Mouse (Mus musculus) kidney, embryonic 16.5 days (tissue): ENCODE measurements around the gene 1700123O20Rik. TPM values are rescaled to one million over a fixed set of nuclear protein-coding genes. Genes with fewer than 3 reads are reported as not detected.

Experiments
- ATAC-seq: fragments of 200-750 bp; cut with Nextera tagmentation; 2 replicates; pipeline ENCODE4 v1.8.0; 2017; ENCODE audit warnings: moderate TSS enrichment; ENCODE audit not compliant: low FRiP score, low TSS enrichment
- H3K27ac ChIP-seq: fragments of 300-500 bp; sonication (generic); 2 replicates; pipeline ENCODE4 v1.5.1; 2014; ENCODE audit warnings: low read length
- H3K27me3 ChIP-seq: fragments of 300-500 bp; sonication (generic); 2 replicates; pipeline ENCODE4 v1.6.1; 2014; ENCODE audit warnings: low read length, control low read depth, mixed read lengths; ENCODE audit not compliant: insufficient read depth
- H3K36me3 ChIP-seq: fragments of 300-500 bp; sonication (generic); 2 replicates; pipeline ENCODE4 v1.6.1; 2014; ENCODE audit warnings: low read length, control low read depth, mixed read lengths; ENCODE audit not compliant: insufficient read depth
- H3K4me1 ChIP-seq: fragments of 300-500 bp; sonication (generic); 2 replicates; pipeline ENCODE4 v1.6.1; 2014; ENCODE audit warnings: low read length, control low read depth, mixed read lengths; ENCODE audit not compliant: insufficient read depth
- H3K4me2 ChIP-seq: fragments of 300-500 bp; sonication (generic); replicated peaks from 2 replicates; pipeline ENCODE4 v1.6.1; 2014; ENCODE audit warnings: low read depth, low read length
- H3K4me3 ChIP-seq: fragments of 300-500 bp; sonication (generic); 2 replicates; pipeline ENCODE4 v1.5.1; 2014; ENCODE audit warnings: mild to moderate bottlenecking, low read length
- H3K9ac ChIP-seq: fragments of 300-500 bp; sonication (generic); replicated peaks from 2 replicates; pipeline ENCODE4 v1.6.1; 2014; ENCODE audit warnings: low read length
- H3K9me3 ChIP-seq: fragments of 300-500 bp; sonication (generic); 2 replicates; pipeline ENCODE4 v1.6.1; 2016; ENCODE audit warnings: low read length, control low read depth
- WGBS: fragments of 180-500 bp; shearing (Covaris S2); extraction: QIAGEN DNeasy Blood & Tissue Kit; methylation state at CpG from one replicate; pipeline ENCODE4 v1.1.7; 2014; 5-methylcytosine and 5-hydroxymethylcytosine counted together
- polyA plus RNA-seq: library from polyadenylated mRNA; unstranded; fragments of >200 nt; fragmentation: Nextera tagmentation; extraction: Ambion mirVana; gene quantifications from 2 replicates; pipeline ENCODE4 v1.2.1, GENCODE M21; 2015

1700123O20Rik gene
- 90.4 and 91.1 TPM in 2 replicates for polyA plus RNA-seq

DNA sequence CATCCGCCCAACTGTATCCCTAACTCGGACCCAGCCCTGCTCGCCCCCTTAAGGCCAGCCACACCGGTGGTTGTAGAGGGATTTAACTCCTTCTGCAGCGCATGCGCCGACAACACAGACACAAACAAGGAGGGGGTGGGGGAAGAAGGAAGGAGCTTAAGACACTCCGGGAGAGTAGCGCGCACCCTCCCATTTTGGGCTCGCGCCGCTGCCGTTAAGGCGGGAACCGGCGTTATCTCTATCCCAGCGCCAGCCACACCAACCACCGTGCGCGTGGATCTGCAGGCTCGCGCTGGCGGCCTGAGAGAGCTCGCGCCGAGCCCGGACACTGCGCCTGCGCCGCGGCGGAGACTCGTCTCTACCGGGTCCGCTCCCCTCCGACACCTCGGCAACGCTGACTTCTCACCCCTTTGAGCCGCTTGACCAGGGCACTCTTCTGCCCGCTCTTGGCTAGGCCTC lies at the start of gene 1700123O20Rik:
Gene 1700123O20Rik (plus strand): TSS at position 154 of the 459 bp plus-strand sequence.
- Histone ChIP-seq H3K4me2 (peak within 1 kb of the TSS; percentile 86), H3K27ac (peak within 1 kb of the TSS; percentile 98), H3K9ac (peak within 1 kb of the TSS; percentile 98), H3K4me3 (peak within 1 kb of the TSS; percentile 92), H3K4me1 (peaks cover 35% of the 10 kb centered on the region), H3K36me3 (peaks cover 29% of the 10 kb centered on the region), H3K9me3 (no peaks in the 10 kb centered on the region), H3K27me3 (no peaks in the 10 kb centered on the region)
- ATAC-seq: peak; percentile 88
- WGBS: under 1% methylated on average over 41 of the region's 41 CpGs

DNA sequence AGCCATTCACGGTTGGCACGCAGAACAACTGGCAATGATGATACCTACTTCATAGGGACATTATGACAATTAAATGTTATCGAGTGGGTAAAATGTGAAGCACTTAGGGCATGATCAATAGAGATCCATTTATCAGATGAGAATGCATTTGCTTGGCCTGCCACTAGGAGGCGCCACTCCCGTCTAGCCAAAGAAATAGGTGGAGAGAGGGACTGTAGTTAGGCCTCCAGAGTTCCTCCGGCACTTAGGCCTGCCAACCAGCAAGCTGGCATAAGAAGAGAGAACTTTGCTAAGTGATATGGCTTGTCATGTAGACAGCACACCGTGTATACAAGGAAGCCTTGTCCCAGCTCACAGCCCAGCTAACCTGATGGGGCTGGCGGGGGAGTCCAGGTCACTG lies 49.1 kb upstream of the 1700123O20Rik start:
- Histone ChIP-seq H3K27me3 (no peaks in the 10 kb centered on the region), H3K4me1 (peaks cover 15% of the 10 kb centered on the region), H3K36me3 (peaks cover 36% of the 10 kb centered on the region), H3K4me3 (no peak overlapping the region), H3K4me2 (no peak overlapping the region), H3K27ac (no peak overlapping the region), H3K9ac (no peak overlapping the region), H3K9me3 (no peaks in the 10 kb centered on the region)
- no peak for ATAC-seq
- WGBS: 57% methylated on average over 8 of the region's 8 CpGs

DNA sequence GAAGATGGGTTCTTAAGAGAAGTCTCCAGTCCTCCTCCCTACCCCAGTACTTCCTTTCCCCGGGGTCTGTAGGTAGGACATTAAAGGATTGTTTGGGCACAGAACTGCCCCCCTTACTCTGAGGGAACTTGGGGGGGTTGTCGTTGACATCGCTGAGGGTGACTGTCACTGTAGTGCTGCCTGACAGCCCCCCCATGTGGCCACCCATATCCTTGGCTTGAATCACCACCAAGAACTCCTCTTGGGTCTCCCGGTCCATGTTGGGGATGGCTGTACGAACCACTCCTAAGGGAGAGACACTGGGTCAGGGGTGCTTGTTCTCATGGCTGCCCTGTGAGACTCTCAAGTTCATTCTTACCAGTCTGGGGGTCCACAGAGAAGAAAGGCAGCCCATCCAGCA lies 47.8 kb upstream of the 1700123O20Rik start:
- peaks cover 38% of the 10 kb centered on the region for H3K36me3 ChIP-seq
- peaks cover 15% of the 10 kb centered on the region for H3K4me1 ChIP-seq
- no peaks in the 10 kb centered on the region for H3K27me3 ChIP-seq
- H3K9me3 ChIP-seq: no peaks in the 10 kb centered on the region
- H3K4me3 ChIP-seq: no peak overlapping the region
- WGBS: 80% methylated on average over 5 of the region's 5 CpGs
- no peak overlapping the region for H3K4me2 ChIP-seq
- ATAC-seq: no peak
- H3K9ac ChIP-seq: no peak overlapping the region
- H3K27ac ChIP-seq: no peak overlapping the region

DNA sequence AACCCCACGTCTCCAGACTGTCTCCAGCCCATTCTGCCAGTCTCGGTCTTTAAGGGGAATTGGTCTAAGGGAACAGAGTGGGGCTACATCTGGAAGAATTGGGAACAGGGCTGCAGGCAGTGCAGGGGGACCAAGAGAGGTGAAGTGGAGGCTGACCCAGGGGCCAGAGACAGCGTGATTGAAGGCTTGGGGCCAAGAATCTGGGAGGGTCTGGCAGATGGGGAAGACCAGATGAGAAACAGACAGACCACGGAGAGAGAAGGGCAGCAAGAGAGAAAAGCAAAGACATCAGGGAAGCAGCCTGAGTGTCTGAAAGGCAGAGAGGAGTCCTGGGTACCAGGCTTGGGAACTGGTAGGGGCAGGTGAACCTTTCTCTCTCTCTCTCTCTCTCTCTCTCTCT lies 45.9 kb upstream of the 1700123O20Rik start:
- Histone ChIP-seq H3K4me2 (peak overlapping the region; percentile 94), H3K27ac (no peak overlapping the region), H3K36me3 (peaks cover 47% of the 10 kb centered on the region), H3K9ac (peak overlapping the region; percentile 68; the same call in 1 of the 2 replicates), H3K27me3 (no peaks in the 10 kb centered on the region), H3K4me1 (peaks cover 15% of the 10 kb centered on the region), H3K9me3 (no peaks in the 10 kb centered on the region), H3K4me3 (peak overlapping the region; percentile 60; the same call in 1 of the 2 replicates)
- no peak for ATAC-seq
- 14% methylated on average over 4 of the region's 4 CpGs for WGBS

DNA sequence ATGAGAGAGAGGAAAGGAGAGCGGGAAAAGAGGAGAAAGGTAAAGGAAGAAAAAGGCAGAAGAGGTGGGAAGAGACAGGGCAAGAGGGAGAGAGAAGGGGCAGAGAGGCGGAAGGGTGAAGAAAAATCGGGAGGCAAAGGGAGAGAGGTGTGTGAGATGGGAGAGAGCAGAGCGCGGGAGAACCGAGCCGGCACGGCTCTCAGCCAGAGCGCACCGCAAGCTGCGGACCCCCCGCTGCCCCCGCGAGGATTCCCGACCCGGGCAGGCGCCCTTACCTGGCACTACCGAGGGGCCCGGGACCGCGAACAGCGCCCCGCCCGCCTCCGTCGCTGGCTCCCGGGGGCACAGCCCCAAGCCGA lies 45.1 kb upstream of the 1700123O20Rik start, which contains the start of gene Gm17606:
Gene Gm17606 (plus strand): TSS at position 7 of the 359 bp plus-strand sequence.
- peaks cover 53% of the 10 kb centered on the region for H3K36me3 ChIP-seq
- H3K4me1 ChIP-seq: peaks cover 15% of the 10 kb centered on the region
- peak within 1 kb of the TSS; percentile 94 for H3K4me2 ChIP-seq
- H3K9ac ChIP-seq: peak within 1 kb of the TSS; percentile 68
- no peaks in the 10 kb centered on the region for H3K9me3 ChIP-seq
- WGBS: under 1% methylated on average over 17 of the region's 28 CpGs
- peak within 1 kb of the TSS; percentile 78 for H3K27ac ChIP-seq
- H3K27me3 ChIP-seq: no peaks in the 10 kb centered on the region
- H3K4me3 ChIP-seq: peak within 1 kb of the TSS; percentile 60
- no peak; the same call in 1 of the 2 replicates for ATAC-seq

DNA sequence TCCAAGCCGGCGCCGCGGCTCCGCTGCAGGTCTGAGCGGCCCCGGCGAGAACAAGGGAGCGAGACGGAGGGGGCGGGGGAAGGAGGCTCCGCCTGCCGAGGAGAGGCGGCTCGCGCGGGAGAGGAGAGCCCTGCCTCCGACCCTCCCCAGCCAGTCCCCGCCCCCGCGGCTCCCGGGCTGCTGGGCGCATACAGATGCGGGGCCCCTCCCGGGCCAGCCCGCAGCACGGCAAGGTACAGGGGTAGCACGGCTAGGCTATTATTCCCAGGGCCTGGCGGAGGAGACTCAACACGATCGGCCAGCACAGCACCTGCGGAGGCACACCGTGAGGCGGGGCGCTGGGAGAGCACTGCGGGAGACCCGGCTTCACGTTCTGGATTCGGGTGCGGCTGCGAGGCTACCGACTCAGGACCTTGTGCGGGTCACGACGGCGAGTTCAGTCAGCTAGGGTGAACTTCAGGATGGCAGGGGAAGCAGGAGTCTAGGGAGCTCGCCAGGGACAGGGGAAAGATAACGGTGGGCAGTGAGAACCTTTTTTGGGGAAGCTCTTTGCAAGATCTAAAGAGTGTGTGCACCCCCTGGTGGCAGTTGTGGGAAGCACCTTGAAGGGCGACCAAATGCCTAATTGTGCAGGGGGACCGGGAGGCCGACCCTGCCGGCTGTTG lies 44.6 kb upstream of the 1700123O20Rik start, which contains the start of gene Cdh24:
Gene Cdh24 (minus strand): TSS at position 60 of the 665 bp plus-strand sequence.
- peak within 1 kb of the TSS; percentile 78 for H3K27ac ChIP-seq
- WGBS: under 1% methylated on average over 37 of the region's 52 CpGs
- H3K36me3 ChIP-seq: peaks cover 53% of the 10 kb centered on the region
- peak within 1 kb of the TSS; percentile 68 for H3K9ac ChIP-seq
- no peaks in the 10 kb centered on the region for H3K9me3 ChIP-seq
- peak; percentile 94 for ATAC-seq
- peak within 1 kb of the TSS; percentile 60 for H3K4me3 ChIP-seq
- peak within 1 kb of the TSS; percentile 94 for H3K4me2 ChIP-seq
- no peaks in the 10 kb centered on the region for H3K27me3 ChIP-seq
- H3K4me1 ChIP-seq: peaks cover 15% of the 10 kb centered on the region

DNA sequence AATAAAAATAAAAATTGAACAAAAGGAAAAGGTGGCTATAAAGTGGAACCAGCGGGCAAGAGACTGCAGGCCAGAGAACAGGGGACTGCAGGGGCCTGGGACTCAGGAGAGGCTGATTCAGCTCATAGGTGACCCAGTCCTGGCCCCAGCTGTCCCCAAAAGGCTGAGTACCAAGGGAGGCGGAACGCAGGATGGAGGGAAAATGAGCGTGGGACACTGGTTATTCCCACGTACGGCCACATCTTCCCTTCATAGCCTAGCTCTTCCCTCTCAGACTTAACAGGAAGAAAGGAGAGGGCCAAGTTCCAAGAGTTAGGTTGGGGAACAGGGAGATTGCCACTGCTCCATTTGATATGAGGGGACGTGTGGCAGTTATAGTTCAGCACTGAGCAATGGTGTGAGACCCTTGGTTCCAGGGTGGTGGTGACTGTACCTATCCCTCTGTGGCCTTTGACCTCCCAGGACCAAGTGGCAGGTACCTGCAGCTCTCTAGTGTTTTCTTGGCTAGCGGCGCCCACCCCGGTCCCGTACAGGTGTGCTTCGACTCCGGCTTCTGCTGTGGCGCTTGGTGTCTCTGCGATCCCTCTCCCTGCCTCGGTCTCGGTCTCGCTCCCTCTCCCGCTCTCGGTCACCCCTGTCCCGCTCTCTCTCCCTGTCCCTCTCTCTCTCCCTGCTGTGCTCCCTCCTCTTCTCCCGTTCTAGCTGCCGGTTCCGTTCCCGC lies 43.6 kb upstream of the 1700123O20Rik start:
- Histone ChIP-seq H3K4me1 (peaks cover 15% of the 10 kb centered on the region), H3K27ac (no peak overlapping the region), H3K4me2 (no peak overlapping the region), H3K27me3 (no peaks in the 10 kb centered on the region), H3K4me3 (no peak overlapping the region), H3K9me3 (no peaks in the 10 kb centered on the region), H3K36me3 (peaks cover 55% of the 10 kb centered on the region), H3K9ac (no peak overlapping the region)
- no peak for ATAC-seq
- WGBS: 79% methylated on average over 25 of the region's 25 CpGs

DNA sequence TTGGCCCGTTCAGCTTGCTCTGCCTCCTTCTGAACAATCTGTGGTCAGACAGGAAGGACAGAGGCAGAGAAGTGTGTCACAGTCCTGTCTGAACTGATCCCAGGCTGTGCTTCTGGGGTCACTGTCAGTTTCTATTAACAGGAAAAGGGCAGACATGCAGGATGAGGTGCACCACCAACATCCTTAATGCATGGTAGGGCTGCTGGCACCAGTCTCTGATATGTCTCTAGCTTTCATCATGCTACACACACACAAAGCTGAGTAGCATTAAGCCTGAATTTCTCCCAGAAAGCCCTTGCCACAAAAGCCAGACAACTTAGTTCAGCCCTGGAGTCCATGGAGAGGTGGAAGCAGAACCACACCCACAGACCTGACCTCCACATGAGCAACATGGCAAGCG lies 43.0 kb upstream of the 1700123O20Rik start:
- ATAC-seq: no peak
- H3K4me2 ChIP-seq: no peak overlapping the region
- H3K36me3 ChIP-seq: peaks cover 61% of the 10 kb centered on the region
- no peak overlapping the region for H3K9ac ChIP-seq
- no peaks in the 10 kb centered on the region for H3K27me3 ChIP-seq
- no peak overlapping the region for H3K4me3 ChIP-seq
- no peak overlapping the region for H3K27ac ChIP-seq
- WGBS: 85% methylated on average over 2 of the region's 2 CpGs
- H3K4me1 ChIP-seq: peaks cover 15% of the 10 kb centered on the region
- H3K9me3 ChIP-seq: no peaks in the 10 kb centered on the region

DNA sequence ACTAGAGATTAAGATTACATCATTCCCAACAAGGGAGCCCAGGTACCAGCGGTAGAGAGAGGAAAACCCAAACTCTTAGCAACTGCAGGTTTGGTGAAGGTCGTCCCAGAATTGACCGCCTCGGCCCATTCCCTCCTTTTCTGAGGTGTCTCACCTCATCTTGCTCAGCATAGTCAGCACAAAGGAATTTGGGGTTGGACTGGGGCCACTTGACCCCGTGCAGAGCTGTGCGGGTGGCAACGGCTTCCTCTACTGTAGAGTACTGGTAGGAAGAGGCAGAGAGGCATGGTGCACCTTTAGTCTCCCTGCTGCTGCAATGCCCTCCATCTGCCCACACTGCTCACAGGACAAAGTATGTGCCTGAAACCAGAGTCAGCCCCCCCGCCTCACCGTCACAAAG lies 41.7 kb upstream of the 1700123O20Rik start:
- H3K4me2 ChIP-seq: no peak overlapping the region
- no peak overlapping the region for H3K27ac ChIP-seq
- 87% methylated on average over 9 of the region's 9 CpGs for WGBS
- ATAC-seq: no peak
- H3K9ac ChIP-seq: no peak overlapping the region
- no peaks in the 10 kb centered on the region for H3K9me3 ChIP-seq
- no peaks in the 10 kb centered on the region for H3K27me3 ChIP-seq
- no peak overlapping the region for H3K4me3 ChIP-seq
- H3K36me3 ChIP-seq: peaks cover 68% of the 10 kb centered on the region
- peaks cover 17% of the 10 kb centered on the region for H3K4me1 ChIP-seq

DNA sequence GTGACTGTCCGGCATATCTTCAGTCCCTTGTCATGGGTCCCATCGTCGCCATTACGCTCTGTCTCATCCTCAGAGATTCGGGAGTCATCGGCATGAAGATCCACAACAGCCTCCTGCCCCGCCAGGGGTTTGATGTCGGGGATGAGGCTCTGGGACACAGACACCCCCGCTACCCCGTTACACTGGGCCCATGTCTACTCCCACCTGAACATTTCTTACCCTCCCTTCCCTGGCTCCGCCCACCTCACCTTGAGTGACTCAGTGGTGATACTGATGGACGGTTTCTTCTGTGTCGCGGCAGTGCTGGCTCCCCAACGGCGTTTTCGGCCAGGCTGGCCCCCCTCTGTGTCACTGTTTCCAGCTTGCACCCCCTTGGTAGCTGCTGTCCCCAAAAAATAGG lies 39.6 kb upstream of the 1700123O20Rik start:
- WGBS: 96% methylated on average over 17 of the region's 17 CpGs
- no peak overlapping the region for H3K4me2 ChIP-seq

More for the DNA sequence above, 39.6 kb upstream of the 1700123O20Rik start:
- Histone ChIP-seq H3K9me3 (no peaks in the 10 kb centered on the region), H3K9ac (no peak overlapping the region), H3K27ac (no peak overlapping the region), H3K4me3 (no peak overlapping the region), H3K36me3 (peaks cover 87% of the 10 kb centered on the region), H3K4me1 (peaks cover 14% of the 10 kb centered on the region; the same call in 1 of the 2 replicates), H3K27me3 (no peaks in the 10 kb centered on the region)
- no peak for ATAC-seq
